ENCODE assay signal across 8 mouse cellular contexts in the genomic region with DNA sequence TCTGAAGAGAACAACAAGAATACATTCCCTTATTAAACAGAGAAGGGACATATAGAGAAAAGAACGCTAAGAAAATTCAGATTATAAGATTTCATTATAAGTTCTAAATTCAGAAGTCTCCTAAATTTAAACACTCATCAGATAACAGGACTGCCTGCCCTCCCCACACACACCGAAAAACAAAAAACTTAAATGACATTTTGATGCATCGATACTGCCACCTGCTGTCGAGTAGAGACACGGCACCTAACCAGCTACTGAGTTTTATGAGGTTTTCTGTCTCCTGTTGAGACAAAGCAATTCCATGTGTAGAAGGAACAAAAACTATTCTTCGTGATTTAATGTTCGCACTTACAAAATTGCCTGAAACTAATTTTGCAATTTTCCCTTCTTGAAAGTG. TPM values are rescaled to one million over a fixed set of nuclear protein-coding genes. Genes with fewer than 3 reads are reported as not detected.
DNase-seq lines count a peak whose midpoint lies in the region; ATAC-seq lines count a peak whose summit lies in the region.

No protein-coding gene starts in this region.

- H3K4me1 ChIP-seq in embryonic facial prominence, embryonic 10.5 days = peaks cover 27% of the 10 kb centered on the region
- H3K4me1 ChIP-seq in intestine, embryonic 16.5 days (ENCODE audit: control insufficient read depth, insufficient read depth, low read length) = no peaks in the 10 kb centered on the region

- no peaks in the 10 kb centered on the region for H3K36me3 ChIP-seq in embryonic facial prominence, embryonic 10.5 days (replicated peaks)
- no peaks in the 10 kb centered on the region for H3K36me3 ChIP-seq in intestine, embryonic 16.5 days (ENCODE audit: control insufficient read depth, insufficient read depth, low read length)

- ATAC-seq in granulocyte monocyte progenitor cell, adult 5-6 weeks (replicated peaks; ENCODE audit: poor library complexity, severe bottlenecking) = peak; percentile 95
- ATAC-seq in intestine, embryonic 16.5 days = peak; percentile 84

- no peaks in the 10 kb centered on the region for H3K27me3 ChIP-seq in embryonic facial prominence, embryonic 10.5 days (replicated peaks; ENCODE audit: low read depth, poor library complexity, severe bottlenecking)
- H3K27me3 ChIP-seq in intestine, embryonic 16.5 days (replicated peaks; ENCODE audit: control insufficient read depth, insufficient read depth, low read length) = no peaks in the 10 kb centered on the region

- DNase-seq in ovary, postnatal 10 days (ENCODE audit: low spot score) = peak; percentile 6
- no peak for DNase-seq in ovary, adult 18-20 months (ENCODE audit: low spot score)
- DNase-seq in embryonic facial prominence, embryonic 10.5 days (ENCODE audit: low spot score) = peak; percentile 72
- peak; percentile 72 to 77 for DNase-seq in left cerebral cortex, postnatal 25 days (ENCODE audit: low spot score in 2 of 2)
- peak; percentile 85 for DNase-seq in mesoderm, embryonic 11.5 days (ENCODE audit: low read depth, low spot score)
- peak; percentile 28 for DNase-seq in spleen, adult 12 weeks (ENCODE audit: low spot score)

- peak overlapping the region; percentile 84 for H3K27ac ChIP-seq in embryonic facial prominence, embryonic 10.5 days (replicated peaks)
- no peak overlapping the region for H3K27ac ChIP-seq in intestine, embryonic 16.5 days (ENCODE audit: low read length)

- WGBS in embryonic facial prominence, embryonic 10.5 days = 2% methylated on average over 7 of the region's 7 CpGs
- WGBS in intestine, embryonic 16.5 days = 2% methylated on average over 7 of the region's 7 CpGs

- H3K9ac ChIP-seq in intestine, embryonic 16.5 days (ENCODE audit: low read depth, low read length) = no peak overlapping the region

- peak overlapping the region; percentile 56 for H3K4me3 ChIP-seq in embryonic facial prominence, embryonic 10.5 days
- peak overlapping the region; percentile 47 for H3K4me3 ChIP-seq in intestine, embryonic 16.5 days (ENCODE audit: low read length)

- peak overlapping the region; percentile 71; the same call in 1 of the 2 replicates for H3K4me2 ChIP-seq in intestine, embryonic 16.5 days (ENCODE audit: low read depth, low read length)

- intact Hi-C loops in left cerebral cortex, postnatal 25 days (cut with DNase I) = loop anchor here (1.0 to 5.0 kb wide), 2 partner anchors 109 to 473 kb away; no protein-coding TSS in a partner anchor

- no peaks in the 10 kb centered on the region for H3K9me3 ChIP-seq in embryonic facial prominence, embryonic 10.5 days
- no peaks in the 10 kb centered on the region for H3K9me3 ChIP-seq in intestine, embryonic 16.5 days (ENCODE audit: control insufficient read depth, low read length)

RNA-seq across cellular contexts. Expression of a gene that starts 23.2 kb away (rescaled TPM):
- not detected in 2 replicates for polyA plus RNA-seq in embryonic facial prominence, embryonic 10.5 days (2016; fragmentation: Nextera tagmentation; extraction: Ambion mirVana)
- total RNA-seq in granulocyte monocyte progenitor cell, adult 5-6 weeks (2014; fragmentation: Nextera tagmentation) = not detected in 2 replicates
- total RNA-seq in granulocyte monocyte progenitor cell, adult 5-6 weeks (2017) = not detected in 2 replicates
- not detected in 2 replicates for polyA plus RNA-seq in intestine, embryonic 16.5 days (2015; fragmentation: Nextera tagmentation; extraction: Ambion mirVana)
- total RNA-seq in left cerebral cortex, postnatal 25 days (2021) = not detected
